Mouse (Mus musculus): ENCODE measurements around the gene Camkmt.
A peak's percentile ranks its signal among the peaks of the same experiment; 100 is the strongest.

Gene Camkmt

DNA sequence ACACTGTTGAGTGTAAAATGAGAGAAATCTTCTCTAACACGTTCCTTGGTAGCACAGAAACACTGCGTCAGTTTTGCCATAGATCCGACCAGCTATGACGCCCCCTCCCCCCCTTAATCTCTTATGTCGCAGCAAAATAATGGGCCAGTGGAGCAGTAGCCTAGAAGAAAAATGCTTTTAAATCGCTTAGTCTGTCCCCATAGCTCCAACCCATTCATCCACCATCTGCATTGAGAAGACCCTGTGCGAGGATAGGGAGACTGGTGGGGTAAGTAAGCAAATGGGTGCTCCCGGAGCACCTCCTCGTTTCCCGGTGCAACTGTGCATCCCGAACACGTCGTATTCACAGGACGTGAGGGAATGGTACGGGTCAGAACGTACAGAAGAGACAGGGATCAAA is 731 bp upstream of the Camkmt start:
- DNase-seq (ENCODE audit: low read depth), result no peak

DNA sequence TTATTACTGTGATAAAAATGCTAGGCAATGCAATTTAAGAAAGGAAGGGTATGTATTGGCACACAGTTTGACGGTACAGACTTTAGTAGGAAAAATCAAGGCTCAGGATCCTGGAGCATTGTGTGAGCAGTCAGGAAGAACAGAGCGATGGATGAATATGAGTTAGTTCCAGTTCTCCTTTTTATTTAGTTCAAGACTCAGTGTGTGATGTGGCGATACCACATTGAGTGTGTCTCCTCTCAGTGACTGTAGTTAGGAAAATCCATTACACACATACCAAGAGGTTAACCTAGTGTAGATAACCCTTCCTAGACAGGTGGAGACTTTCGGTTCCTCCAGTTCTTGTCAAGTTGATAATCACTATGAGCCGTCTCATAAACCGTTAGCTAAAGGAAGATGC is 1.4 kb downstream of the Camkmt start:
- DNase-seq (ENCODE audit: low read depth), result no peak

DNA sequence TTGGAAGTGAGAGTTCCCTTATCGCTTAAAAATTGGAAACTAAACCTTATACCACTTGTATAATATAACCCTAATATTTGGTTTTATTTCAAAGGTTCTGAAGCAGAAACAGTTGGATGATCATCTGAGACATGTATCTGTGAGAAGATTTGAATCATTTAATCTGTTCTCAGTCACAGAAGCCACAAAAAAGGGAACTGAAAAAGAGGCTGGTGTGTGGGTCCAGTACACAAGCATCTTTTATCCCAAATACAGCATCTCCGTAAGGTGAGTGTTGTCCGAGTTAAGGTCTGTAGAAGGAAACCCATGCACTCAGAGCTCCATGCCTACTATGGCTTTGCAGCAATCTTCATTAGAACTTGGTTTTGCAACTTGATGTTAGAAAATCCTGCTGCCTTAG is 6.0 kb downstream of the Camkmt start:
- no peak for DNase-seq (ENCODE audit: low read depth)

DNA sequence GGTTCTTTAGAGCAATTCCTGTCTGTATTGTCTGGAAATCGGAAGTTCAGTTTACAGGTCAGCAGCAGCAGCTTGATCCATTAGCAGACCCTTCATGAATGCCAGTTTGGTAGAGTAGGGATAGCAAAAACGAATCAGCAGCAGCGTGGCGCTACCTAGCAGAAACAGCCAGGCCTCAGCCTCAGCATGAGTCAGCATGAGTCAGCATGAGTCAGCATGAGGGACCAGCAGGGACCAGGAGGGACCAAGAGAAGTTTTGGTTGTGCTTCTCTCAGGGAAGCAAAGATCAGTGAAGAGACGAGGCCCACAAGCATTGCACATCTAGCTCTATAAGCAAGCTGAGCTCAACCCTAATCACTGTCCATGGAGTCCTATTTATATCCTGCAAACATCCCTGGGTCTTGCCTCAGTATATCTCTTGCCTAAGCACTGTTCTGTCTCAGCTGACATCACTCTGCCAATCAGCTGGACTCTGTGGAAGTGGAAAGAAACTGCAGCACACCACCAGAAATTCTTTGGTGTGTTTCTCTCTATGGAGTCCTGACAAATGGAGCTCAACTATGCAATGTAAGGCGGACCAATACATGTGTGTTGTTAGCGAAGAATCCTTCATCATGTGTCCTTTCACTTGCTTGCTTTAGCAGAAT is 8.4 kb downstream of the Camkmt start:
- peak; percentile 9 for DNase-seq (ENCODE audit: low read depth)

DNA sequence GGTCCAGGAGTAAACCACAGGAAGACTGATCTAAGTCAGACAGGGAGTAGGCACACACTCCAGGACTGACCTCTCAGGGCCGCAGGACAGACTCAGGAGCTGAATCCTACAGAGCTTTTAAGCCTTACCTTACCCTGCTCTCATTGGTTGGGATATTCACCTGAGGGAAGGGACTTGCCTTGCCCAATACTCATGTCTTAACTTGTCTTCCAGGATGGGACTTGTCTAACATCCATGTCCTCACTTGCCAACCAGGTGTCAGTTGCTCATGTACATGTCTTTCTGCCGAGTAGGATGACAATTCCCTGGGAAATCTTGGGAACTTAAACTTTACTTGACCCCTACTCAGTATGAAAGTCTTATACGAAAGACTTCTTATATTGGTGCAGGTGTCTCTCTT is 9.9 kb downstream of the Camkmt start:
- no peak for DNase-seq (ENCODE audit: low read depth)

DNA sequence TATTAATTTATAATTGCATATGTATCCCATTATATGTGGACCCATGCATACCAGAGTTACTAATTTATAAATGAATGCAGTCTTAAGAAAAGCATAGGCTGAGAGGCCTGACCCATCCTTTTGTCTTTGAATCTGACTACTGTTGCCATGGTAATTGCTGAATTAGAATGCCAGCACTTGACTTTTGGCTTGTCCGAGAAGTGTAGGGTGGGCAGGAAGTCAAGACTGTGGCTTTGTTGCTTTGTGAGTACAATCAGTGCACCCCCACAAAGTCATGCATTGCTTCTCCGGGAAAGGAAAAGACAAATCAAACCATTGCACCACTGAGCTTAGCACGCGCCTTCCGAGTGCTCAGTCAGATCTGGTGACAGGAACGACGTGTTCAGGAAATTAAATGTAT is 11.4 kb downstream of the Camkmt start:
- no peak for DNase-seq (ENCODE audit: low read depth)

DNA sequence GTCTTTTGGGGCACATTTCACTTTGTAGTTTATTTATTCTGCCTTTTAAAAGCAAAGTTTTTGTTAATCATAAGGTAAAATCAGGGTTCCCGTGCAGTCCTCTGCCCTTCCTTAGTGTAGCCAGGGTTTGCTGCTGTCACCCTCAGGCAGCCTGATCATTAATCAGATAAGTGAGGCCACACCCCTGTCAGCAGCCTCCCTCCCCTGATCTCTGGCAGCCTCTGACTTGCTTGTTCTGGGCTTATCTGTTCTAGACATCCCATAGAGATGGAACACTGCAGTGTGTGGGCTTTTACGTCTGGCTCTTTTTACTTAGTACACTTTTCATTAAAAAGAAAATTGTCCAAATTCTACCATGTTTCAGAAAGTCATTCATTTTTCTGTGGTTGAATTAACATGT is 13.0 kb downstream of the Camkmt start:
- peak; percentile 44 for DNase-seq (ENCODE audit: low read depth)

DNA sequence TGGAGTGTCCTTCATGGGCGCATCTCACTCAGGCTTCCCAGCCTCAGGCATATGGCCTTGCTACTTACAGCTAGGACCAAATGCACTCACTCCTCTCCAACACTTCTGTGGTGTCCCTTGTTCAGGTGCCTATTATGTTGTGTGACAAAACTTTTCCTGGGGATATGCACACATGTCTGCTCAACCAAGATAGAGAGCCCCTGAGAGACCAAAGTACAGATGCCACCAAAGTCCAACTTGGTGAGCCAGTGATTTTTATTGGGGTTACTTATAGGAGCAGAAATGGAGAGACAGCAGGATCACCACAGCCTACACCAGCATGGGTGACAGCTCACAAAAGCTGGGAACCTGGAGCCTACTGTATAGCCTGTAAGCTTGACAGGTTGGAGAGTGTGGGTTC is 20.3 kb downstream of the Camkmt start:
- no peak for DNase-seq (ENCODE audit: low read depth)

DNA sequence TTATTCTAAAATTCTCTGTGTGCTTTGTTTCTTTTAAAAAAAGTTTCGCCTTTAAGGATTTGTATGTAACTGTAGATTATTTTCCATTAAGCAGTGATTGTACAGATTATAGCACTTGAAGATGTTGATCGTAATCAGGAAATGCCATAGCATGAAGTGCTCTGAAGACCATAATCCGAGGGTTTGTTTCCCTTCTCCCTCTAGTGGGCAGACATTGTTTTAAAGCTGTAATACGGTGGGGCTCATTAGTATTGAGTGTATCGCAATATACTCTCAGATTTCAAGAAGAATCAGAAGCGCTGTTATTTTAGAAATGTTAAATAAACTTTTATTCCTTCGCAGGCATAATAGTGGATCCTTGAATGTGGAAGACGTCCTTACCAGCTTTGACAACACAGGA is 23.1 kb downstream of the Camkmt start:
- no peak for DNase-seq (ENCODE audit: low read depth)

DNA sequence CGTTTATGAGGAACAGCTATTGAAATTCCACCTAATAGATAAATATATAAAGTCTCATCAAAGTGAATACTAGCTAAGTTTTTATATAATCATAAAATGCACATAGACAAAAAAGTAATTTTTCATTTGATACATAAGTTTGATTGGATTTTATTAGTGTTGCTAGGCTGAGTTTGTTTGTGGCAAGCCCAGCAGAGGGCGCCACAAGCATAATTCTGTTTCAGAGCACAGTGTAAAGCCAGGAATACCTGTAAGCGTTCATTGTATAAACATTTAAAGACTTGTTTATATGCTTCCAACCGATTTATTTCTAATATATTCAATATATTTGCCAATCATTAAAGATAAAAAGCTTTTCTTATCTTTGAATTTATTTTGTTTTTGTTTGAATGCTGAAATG is 26.3 kb downstream of the Camkmt start:
- peak; percentile 40 for DNase-seq (ENCODE audit: low read depth)

DNA sequence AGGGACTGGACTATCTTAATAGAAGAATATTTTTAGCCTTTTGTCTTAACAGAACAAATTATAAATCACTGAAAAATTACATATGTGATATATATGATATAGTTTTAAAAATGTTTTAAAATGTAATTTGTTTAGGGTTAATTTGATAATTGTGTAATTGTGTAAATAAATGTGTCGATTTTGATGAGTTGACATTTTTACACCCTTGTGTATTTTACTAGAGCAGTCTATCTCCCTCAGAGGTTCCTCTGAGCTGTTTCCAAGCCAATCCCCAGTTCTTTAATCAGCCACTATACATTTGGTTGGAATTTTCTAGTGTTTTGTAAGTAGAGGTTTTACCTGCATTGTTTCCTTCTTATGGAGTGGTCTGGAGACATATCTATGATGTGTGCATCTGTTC is 48.0 kb downstream of the Camkmt start:
- no peak for DNase-seq (ENCODE audit: low read depth)

DNA sequence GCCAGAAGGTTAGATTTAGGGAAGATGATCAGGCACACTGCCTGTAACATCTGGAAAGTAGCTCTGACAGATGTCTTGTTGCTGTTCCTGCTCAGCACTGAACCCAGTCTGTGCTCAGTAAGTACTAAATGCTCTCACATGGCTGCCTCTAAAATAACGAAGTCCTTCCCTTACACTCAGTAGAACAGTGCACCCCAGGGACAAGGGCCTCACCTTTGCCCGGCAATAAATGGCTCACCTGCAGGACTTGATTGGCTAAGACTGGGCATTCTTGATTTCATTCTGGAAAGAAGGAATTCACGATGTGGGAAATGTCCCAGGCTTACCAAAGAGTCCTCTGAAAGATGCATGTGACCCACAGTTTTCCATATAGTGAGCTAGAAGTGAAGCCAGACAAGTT is 51.3 kb downstream of the Camkmt start:
- no peak for DNase-seq (ENCODE audit: low read depth)

DNA sequence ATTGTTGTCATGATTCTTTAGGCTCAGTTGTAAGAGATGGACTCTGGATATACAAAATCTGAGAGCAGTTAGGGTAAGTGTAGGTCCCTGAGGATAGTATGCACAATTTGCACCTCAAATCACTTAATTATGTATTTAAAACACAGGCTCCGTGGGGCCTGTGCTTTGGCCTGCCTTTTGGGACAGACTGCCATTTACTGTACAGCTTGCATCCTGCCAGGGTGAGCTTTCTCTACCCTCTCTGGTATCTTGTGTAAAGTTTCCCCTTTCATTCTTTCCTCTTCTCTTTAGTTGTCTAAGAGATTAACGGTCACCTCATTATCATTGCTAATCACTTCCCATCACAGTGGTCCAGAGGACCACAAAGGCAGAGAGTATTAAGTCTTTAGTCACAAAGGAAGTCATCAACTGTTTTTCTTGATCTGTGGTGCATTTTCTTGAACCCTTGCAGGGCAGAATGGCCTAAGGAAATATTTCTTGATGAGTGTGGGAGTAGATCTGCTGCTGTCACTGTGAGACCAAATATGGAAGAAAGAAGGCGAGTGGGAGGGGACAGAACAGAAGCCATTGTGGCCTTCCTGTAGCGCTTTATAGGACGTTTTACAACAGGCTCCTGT is 52.3 kb downstream of the Camkmt start:
- DNase-seq (ENCODE audit: low read depth), result no peak

DNA sequence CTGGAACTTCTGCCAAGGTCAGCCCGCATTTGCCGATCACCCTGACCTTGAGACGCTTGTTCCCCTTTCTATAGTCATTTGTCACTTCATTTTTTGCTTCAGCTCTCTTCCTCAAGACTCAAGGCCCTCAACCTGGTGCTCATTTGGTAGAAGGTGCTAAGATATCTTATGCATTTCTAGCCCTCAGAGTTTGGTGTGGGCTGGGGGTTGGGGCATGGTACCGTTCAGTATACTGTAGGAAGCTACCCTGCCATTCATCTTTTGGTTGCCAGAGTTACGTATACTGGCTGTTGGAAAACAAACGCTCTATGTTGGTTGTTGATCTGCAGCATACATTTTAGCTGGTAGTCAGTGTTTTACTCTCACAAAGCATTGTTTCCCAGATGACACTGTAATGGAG is 53.8 kb downstream of the Camkmt start:
- DNase-seq (ENCODE audit: low read depth), result no peak

DNA sequence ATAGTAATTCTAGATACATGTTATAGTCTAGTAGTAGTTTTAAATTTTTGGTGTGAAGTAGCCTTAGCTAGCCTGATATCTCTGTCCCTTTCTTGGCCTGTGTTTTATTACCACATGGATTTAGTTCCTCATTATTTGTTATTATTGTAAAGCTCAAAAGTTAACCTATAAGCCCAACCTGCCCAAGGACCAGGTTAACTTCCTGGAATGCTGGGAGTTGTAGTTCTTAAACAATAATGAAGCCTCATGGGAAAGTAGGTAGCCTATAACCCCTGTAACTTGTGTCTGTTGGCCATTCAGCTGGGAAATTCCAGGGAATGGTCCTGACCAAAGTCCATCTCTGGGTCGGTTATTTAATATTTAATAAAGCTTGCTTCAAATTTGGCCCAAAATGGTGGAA is 58.0 kb downstream of the Camkmt start:
- no peak for DNase-seq (ENCODE audit: low read depth)

DNA sequence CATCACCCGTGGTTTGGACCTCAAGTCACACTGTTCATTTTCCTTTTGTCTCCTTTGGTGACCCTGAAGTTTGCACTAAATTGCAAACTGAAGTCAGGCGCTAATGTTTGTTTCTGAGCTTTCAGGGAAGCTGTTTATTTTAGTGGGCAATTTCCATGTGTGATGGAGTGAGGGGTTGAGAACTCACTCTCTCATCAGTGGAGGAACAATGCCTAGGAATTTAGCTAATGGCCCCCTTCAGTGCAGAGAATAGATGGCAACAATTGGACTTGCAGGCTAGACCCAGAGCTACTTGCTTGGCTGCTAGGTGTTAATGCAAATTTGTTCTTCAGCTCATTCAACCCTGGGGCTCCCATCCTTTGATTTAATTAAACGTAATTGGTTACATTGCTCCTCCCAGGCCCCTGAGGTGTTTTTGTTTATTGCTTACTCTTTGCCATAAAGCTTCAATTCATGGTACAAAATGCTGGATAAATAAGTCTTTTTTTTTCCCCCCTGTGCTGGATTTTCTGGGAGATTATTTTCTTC is 58.9 kb downstream of the Camkmt start:
- no peak for DNase-seq (ENCODE audit: low read depth)

DNA sequence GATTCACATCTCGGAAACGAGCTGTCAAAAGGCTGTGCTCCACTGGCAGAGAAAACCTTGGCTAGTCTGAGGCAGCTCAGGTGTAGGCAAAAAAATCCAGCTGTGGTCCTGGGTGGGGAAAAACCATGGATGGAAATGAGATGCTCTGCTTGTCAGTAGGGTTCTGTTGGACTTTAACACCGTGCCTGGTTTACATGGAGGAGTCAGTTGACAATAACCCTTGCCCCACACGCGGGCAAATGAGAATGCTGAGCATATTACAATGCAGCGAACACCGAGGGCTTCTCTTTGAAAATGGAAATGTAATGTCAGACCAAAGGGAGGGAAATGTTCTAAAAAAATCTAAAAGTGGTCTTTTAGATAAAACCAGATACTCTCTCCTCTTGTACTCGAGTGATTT is 60.9 kb downstream of the Camkmt start:
- DNase-seq (ENCODE audit: low read depth), result no peak

DNA sequence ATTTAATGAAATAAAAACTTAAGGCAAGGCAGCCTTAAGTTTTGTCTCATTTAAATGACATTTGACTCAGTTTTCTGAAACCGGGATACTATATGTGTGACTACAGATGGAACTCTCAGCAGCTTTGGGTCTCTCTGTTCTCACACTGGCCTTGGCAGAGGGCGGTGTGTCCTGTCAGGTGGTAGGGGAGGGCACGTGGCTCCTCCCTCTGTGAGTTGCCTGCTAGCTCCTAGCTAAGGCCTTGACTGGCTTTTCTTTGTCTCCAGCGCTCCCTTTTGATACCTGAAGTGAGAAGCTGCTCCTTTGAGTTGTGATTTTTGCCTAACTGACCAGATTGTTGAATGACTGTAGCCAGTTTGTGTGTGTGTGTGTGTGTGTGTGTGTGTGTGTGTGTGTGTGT is 67.8 kb downstream of the Camkmt start:
- no peak for DNase-seq (ENCODE audit: low read depth)

DNA sequence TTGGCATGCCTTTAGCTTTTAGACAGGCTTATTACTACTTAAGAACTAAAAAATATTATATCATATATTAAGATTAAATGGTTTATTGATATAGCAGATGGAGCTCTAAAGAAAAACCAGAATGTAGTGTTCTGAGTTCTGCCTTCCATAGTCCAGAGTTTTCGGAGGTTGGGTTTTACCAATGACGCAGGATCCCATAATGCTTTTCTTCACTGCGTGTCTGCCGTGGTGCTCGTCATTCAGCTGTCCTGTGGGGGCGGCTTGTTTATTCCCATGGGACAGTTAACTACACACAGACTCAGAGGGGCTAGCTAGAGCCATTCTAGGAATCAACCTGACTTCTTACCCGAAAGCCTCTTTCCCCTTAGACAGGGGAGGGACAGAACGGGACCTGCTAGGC is 69.2 kb downstream of the Camkmt start:
- DNase-seq (ENCODE audit: low read depth), result no peak

DNA sequence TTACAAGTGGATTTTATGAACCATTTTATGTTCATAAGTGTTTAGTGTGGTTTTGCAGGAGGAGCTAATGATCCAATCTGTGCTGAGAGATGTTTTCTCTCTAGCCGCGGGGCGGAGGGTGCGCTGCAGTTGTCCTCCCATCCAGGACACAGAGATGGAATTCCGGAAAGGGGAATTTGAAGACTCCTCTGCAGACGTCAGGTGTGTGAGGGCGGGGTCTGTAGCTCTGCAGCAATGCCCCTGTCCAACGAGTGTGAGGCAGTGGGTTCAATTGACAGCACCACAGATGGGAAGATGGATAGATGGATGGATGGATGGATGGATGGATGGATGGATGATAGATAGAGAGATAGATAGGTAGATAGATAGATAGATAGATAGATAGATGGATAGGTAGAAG is 70.4 kb downstream of the Camkmt start:
- DNase-seq (ENCODE audit: low read depth), result no peak

DNA sequence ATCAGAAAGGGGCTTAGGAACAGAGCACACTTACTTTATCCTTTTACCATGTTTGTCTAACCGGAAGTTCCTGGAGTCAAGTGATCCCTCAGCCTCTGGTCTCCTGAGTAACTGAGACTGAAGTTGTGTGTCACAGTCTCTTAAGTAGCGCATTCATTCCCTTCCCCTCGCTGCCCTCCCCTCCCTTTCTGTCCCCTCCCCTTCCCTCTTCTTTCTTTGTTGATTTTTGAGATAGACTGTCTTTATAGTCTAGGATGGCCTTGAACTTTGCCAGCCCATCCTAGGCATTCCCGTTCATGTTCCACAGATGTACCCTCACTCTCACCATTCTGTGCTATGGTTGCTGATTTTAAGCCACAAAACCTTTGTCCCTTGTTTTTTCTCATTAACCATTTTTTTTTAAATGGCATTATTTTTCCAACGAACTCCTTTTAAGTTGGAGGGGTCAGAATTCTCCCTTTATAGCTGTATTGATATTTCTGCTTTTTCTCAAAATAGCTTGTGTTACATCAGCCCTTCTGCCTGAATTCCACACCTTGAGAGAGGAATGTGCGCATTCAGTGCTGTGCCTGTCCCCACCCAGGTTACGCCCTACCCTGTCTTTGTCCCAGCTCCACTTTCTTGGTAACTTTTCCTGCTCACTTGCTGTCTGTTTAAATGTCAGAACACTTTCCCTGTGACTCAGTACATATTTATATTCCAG is 72.4 kb downstream of the Camkmt start:
- no peak for DNase-seq (ENCODE audit: low read depth)

DNA sequence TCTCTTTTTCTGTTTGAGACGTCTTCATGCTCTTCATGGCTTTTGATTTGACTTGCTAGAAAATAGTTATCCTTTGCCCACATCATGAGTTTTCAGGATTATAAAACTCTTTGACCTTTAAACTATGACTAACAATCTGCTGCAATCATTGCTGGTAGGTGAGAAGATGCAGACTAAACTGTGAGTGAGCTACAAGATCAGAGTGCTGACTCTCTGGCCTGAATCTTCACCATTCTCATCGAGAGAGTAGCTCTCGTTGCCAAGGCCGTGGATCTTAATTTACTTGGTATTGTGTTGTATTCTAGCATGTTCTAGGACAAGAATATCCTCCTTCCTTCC is 72.9 kb downstream of the Camkmt start:
- no peak for DNase-seq (ENCODE audit: low read depth)

DNA sequence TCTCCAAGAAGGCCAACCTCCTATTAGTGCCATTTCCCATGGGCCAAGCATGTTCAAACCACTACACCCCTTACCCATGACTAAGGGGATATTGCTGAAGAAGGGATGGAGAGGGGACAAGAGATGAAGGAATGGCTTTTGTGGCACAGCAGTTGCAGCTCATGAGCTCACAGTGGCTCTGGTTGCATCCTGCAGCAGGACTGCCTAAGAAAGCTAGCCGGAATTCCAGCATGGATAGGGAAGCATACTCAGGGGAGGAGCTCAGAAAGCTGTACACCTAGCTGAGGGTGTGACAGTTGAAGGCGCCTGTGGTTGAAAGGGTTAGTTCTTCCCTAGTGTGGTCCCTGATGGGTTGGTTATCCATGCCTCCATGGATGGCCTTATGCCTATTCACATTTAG is 78.4 kb downstream of the Camkmt start:
- DNase-seq (ENCODE audit: low read depth), result no peak
